Mouse (Mus musculus) limb, embryonic 11.5 days (tissue): ENCODE data around the gene Cacna2d4. TPM values are rescaled to one million over a fixed set of nuclear protein-coding genes. Genes with fewer than 3 reads are reported as not detected.

ENCODE experiments used
- ATAC-seq: fragments of 200-750 bp; cut with Nextera tagmentation; 2 replicates; pipeline ENCODE4 v1.8.0; 2017; ENCODE audit warnings: low read depth; ENCODE audit not compliant: insufficient number of reproducible peaks, low FRiP score, low TSS enrichment
- DNase-seq: peaks from one replicate; pipeline ENCODE4 v3.0.0-alpha.2; 2015; ENCODE audit warnings: low spot score
- H3K27ac ChIP-seq: fragments of 300-500 bp; sonication (generic); replicated peaks from 2 replicates; pipeline ENCODE4 v1.5.1; 2014; ENCODE audit warnings: low read depth, mild to moderate bottlenecking, low read length
- H3K27me3 ChIP-seq: fragments of 300-500 bp; sonication (generic); 2 replicates; pipeline ENCODE4 v1.6.1; 2014; ENCODE audit warnings: mild to moderate bottlenecking, low read length, mixed read lengths; ENCODE audit not compliant: control insufficient read depth, insufficient read depth
- H3K36me3 ChIP-seq: fragments of 300-500 bp; sonication (generic); 2 replicates; pipeline ENCODE4 v1.6.1; 2014; ENCODE audit warnings: mild to moderate bottlenecking, low read length, moderate library complexity, mixed read lengths; ENCODE audit not compliant: control insufficient read depth, insufficient read depth
- H3K4me1 ChIP-seq: fragments of 300-500 bp; sonication (generic); 2 replicates; pipeline ENCODE4 v1.6.1; 2014; ENCODE audit warnings: low read length, mixed read lengths; ENCODE audit not compliant: control insufficient read depth, insufficient read depth
- H3K4me2 ChIP-seq: fragments of 300-500 bp; sonication (generic); 2 replicates; pipeline ENCODE4 v1.6.1; 2014; ENCODE audit warnings: low read depth, mild to moderate bottlenecking, moderate library complexity; ENCODE audit not compliant: severe bottlenecking
- H3K4me3 ChIP-seq: fragments of 300-500 bp; sonication (generic); 2 replicates; pipeline ENCODE4 v1.5.1; 2014; ENCODE audit warnings: low read depth, low read length
- H3K9ac ChIP-seq: fragments of 300-500 bp; sonication (generic); 2 replicates; pipeline ENCODE4 v1.6.1; 2014; ENCODE audit warnings: mild to moderate bottlenecking, low read length
- H3K9me3 ChIP-seq: fragments of 300-500 bp; sonication (generic); 2 replicates; pipeline ENCODE4 v1.6.1; 2016; ENCODE audit warnings: low read length; ENCODE audit not compliant: control insufficient read depth
- WGBS: fragments of 180-500 bp; shearing (Covaris S2); extraction: QIAGEN DNeasy Blood & Tissue Kit; methylation state at CpG from one replicate; pipeline ENCODE4 v1.1.7; 2014; 5-methylcytosine and 5-hydroxymethylcytosine counted together
- polyA plus RNA-seq: library from polyadenylated mRNA; unstranded; fragments of >200 nt; fragmentation: Nextera tagmentation; extraction: Ambion mirVana; gene quantifications from 2 replicates; pipeline ENCODE4 v1.2.1, GENCODE M21; 2014

The Cacna2d4 gene
- polyA plus RNA-seq, 1 experiment from 2014 or later: 0.03 TPM

DNA sequence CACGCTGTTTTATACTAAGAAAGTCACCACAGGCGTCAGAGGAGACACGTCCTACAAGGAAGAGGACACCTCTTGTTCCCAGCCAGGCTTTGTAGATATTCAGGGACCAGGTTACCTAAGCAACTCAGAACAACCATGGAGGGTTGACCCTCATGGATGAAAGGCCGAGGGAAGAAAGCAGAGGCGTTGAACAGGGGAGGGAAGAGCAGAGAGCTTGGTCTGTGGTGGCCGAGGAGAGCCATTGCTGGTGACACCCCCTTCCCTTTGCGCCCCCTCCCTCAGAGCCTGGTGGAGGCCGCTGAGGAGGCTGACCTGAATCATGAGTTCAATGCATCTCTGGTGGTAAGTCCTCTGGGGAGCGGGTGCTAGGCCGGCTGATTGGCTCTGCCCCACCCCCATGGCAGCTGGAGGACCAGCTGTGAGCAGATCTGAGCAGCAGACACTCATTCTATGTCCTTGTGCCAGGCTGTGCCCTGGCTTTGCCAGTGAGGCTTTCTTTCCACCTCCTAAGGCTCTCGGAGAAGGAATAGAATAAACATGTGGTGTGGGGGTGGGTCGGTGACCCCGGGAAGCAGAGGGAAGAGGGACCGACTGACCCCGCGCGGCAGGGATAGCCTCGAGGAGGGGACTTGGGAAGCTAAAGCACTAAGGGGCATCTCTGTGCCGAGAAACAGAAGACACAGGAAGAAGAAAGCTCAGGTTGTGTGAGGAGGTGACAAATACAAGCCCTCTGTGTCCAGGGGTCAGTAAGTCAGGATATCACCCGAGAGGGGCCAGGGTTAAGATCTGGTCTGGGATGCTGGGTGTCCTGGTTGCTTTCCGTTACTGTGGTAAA is 4.8 kb downstream of the Cacna2d4 start:
- 52% methylated on average over 21 of the region's 21 CpGs for WGBS
- H3K4me1 ChIP-seq: no peaks in the 10 kb centered on the region
- H3K4me2 ChIP-seq: no peak overlapping the region
- H3K9me3 ChIP-seq: no peaks in the 10 kb centered on the region; the same call in 1 of the 2 replicates
- no peaks in the 10 kb centered on the region for H3K36me3 ChIP-seq
- no peak overlapping the region for H3K27ac ChIP-seq
- no peak overlapping the region for H3K9ac ChIP-seq
- no peak overlapping the region for H3K4me3 ChIP-seq
- no peak for DNase-seq
- ATAC-seq: no peak
- H3K27me3 ChIP-seq: no peaks in the 10 kb centered on the region

DNA sequence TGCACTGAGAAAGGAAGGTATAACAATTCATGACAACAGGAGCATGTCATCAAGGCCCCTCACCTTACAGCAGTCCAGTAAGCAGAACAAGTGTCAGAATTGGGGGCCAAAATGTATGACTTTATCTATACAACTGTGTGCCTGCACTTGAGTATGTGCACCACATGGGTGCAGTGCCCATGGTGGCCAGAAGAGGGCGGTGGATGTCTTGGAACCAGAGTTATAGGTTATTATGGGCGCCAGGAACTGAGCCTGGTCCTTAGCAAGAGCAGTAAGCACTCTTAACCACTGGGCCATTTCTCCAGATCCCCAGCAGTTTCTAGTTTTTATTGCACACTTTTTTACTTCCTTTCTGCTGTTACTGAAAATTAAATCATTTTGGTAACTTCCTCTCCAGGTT is 9.8 kb downstream of the Cacna2d4 start:
- Histone ChIP-seq H3K27ac (no peak overlapping the region), H3K4me1 (no peaks in the 10 kb centered on the region), H3K27me3 (no peaks in the 10 kb centered on the region), H3K9ac (no peak overlapping the region), H3K9me3 (no peaks in the 10 kb centered on the region; the same call in 1 of the 2 replicates), H3K4me3 (no peak overlapping the region), H3K36me3 (no peaks in the 10 kb centered on the region), H3K4me2 (no peak overlapping the region)
- 58% methylated on average over 2 of the region's 2 CpGs for WGBS
- ATAC-seq (no peak), DNase-seq (no peak)

DNA sequence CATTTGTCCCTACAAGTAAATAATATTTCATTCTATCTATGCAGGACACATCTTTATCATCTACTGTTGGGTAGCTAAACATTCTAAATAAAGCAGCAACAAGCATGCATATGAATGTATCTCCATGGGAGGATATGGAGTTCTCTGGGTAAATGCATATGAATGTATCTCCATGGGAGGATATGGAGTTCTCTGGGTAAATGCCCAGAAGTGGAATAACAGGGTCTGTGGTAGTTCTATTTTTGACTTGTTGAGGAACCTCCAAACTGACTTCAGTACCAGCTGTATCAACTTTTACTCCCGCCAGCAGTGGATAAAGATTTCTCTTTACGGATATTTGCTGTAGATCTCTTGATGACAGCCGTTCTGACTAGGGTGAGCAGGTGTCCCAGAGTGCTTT is 12.3 kb downstream of the Cacna2d4 start:
- Histone ChIP-seq H3K9me3 (no peaks in the 10 kb centered on the region; the same call in 1 of the 2 replicates), H3K4me1 (no peaks in the 10 kb centered on the region), H3K27me3 (no peaks in the 10 kb centered on the region), H3K36me3 (no peaks in the 10 kb centered on the region), H3K27ac (no peak overlapping the region), H3K9ac (no peak overlapping the region), H3K4me3 (no peak overlapping the region), H3K4me2 (no peak overlapping the region)
- ATAC-seq (no peak), DNase-seq (no peak)
- 89% methylated on average over 3 of the region's 3 CpGs for WGBS

DNA sequence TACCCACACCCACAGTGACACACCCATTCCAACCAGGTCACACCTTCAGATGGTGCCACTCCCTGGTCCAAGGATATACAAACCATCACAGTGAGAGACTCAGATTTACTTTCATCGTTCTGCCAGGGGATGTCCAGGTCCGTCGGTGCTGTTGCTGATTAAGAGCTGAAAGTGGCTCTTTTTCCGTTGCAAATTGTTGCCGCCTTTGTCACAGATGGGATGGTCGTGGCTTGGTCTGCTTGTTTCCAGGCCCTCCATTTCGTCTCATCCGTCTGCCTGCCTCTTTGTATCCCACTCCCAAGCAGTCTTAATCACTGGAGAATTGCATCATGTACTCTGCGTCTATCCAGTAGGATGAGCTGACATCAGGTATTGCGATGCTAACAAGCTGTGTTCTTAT is 13.4 kb downstream of the Cacna2d4 start:
- H3K4me3 ChIP-seq: no peak overlapping the region
- no peak overlapping the region for H3K9ac ChIP-seq
- H3K4me1 ChIP-seq: no peaks in the 10 kb centered on the region
- no peaks in the 10 kb centered on the region; the same call in 1 of the 2 replicates for H3K9me3 ChIP-seq
- no peaks in the 10 kb centered on the region for H3K27me3 ChIP-seq
- DNase-seq (no peak), ATAC-seq (no peak)
- H3K27ac ChIP-seq: no peak overlapping the region
- no peak overlapping the region for H3K4me2 ChIP-seq
- WGBS: 91% methylated on average over 10 of the region's 10 CpGs
- no peaks in the 10 kb centered on the region for H3K36me3 ChIP-seq

DNA sequence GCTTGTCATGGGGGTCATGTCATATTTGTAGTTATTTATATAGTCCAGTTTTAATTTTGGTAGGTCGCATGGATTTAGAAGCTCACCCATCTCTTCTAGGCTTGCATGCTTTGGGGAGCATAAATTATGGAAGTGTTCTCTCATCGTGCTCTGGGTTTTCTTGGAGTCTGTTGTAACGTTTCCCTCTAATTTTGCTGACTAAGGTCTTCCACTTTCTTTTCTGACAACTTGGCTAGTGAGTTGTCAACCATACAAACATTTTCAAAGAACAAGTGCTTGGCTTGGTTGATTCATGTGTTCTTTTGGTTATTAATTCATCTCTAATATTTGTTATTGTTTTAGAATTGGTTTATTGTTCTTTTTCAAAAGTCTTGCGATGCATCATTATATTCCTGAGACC is 15.4 kb downstream of the Cacna2d4 start:
- 79% methylated on average over 4 of the region's 4 CpGs for WGBS
- Histone ChIP-seq H3K4me3 (no peak overlapping the region), H3K4me2 (no peak overlapping the region), H3K4me1 (no peaks in the 10 kb centered on the region), H3K9me3 (no peaks in the 10 kb centered on the region), H3K27ac (no peak overlapping the region), H3K36me3 (no peaks in the 10 kb centered on the region), H3K9ac (no peak overlapping the region), H3K27me3 (no peaks in the 10 kb centered on the region)
- ATAC-seq (no peak), DNase-seq (no peak)

DNA sequence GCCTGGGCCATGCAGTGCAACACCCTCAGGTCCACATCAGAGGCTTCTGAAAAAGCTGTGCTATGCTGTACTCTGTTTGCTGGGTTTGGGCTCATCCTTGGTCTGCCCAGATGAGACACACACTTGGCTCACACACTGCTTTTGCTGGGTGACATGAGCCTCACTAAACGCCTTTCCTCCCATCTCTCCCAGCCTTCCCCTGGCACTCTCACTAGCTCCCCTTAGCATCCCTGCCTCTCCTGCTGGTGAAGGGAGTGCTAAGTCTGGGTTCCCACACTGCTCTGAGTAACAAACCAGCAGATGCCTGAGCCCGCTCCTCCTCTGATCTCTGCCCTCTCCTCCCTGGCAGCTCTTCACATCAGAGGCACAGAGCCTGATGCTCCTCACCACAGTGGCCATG is 40.4 kb downstream of the Cacna2d4 start:
- Histone ChIP-seq H3K4me2 (no peak overlapping the region), H3K27ac (no peak overlapping the region), H3K9ac (no peak overlapping the region), H3K9me3 (no peaks in the 10 kb centered on the region), H3K4me1 (no peaks in the 10 kb centered on the region), H3K4me3 (no peak overlapping the region), H3K36me3 (no peaks in the 10 kb centered on the region), H3K27me3 (no peaks in the 10 kb centered on the region)
- WGBS: 78% methylated on average over 2 of the region's 2 CpGs
- DNase-seq (no peak), ATAC-seq (no peak)

DNA sequence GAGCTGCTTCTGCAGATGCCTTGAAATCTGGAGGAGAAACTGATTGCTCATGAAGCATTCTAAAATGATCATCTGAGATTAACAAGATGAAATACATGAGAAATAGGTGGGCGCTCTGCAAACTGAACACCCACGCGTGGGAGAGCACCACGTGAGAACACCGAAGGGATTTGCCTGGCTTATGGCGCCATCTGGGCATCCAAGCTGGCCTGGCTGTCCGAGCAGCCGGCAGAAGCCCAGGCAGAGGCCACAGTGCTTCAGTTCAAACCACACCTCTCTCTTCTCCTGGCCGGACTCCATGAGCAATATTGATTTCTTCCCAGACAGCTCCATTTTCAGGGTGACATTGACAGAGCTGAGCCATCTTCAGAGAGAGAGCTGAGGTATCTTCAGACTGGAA is 44.4 kb downstream of the Cacna2d4 start:
- Histone ChIP-seq H3K4me1 (no peaks in the 10 kb centered on the region), H3K4me2 (no peak overlapping the region), H3K27ac (no peak overlapping the region), H3K27me3 (no peaks in the 10 kb centered on the region), H3K9ac (no peak overlapping the region), H3K36me3 (no peaks in the 10 kb centered on the region), H3K9me3 (no peaks in the 10 kb centered on the region), H3K4me3 (no peak overlapping the region)
- DNase-seq (no peak), ATAC-seq (no peak)
- WGBS: 72% methylated on average over 9 of the region's 9 CpGs

DNA sequence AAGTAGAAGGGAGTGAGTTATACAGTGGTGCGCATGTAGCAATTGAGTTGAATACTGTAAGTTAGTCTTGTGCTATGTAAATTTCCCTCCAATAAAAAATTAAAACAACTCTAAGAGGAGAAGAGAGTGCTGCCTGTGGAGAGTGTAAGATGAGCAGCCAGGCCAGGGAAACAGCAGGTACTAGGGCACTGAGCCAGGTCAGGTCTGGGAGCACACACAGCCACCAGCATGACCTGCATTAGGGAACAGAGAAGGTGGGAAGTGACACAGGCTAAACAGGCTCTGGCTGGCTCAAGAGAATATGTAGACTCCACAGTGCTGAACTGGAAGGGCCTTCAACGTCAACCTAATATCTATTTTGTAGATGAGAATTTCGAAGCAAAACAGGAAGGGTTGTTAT is 65.0 kb downstream of the Cacna2d4 start:
- Histone ChIP-seq H3K9me3 (no peaks in the 10 kb centered on the region), H3K27ac (no peak overlapping the region), H3K9ac (no peak overlapping the region), H3K4me3 (no peak overlapping the region), H3K4me1 (no peaks in the 10 kb centered on the region), H3K27me3 (no peaks in the 10 kb centered on the region), H3K4me2 (no peak overlapping the region), H3K36me3 (no peaks in the 10 kb centered on the region)
- 96% methylated on average over 3 of the region's 3 CpGs for WGBS
- ATAC-seq (no peak), DNase-seq (no peak)

DNA sequence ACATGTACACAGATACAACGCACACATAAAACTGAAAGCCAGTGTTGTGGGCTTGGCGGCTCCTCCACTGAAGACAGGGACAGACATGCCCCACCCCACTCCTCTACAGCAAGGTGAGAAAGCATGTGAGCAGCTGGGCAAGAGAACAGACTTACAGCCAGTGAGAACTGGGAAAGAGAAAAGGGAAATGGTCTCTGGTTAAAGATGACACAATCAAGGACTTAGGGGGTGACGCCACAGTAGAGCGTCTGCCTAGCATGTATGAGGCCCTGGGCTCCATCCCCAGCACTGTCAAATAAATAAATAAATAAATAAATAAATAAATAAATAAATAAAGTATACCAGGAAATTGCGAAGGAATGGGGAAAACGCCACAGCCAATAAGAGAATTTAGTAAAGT is 67.0 kb downstream of the Cacna2d4 start:
- Histone ChIP-seq H3K4me2 (no peak overlapping the region), H3K9me3 (no peaks in the 10 kb centered on the region), H3K27ac (no peak overlapping the region), H3K36me3 (no peaks in the 10 kb centered on the region), H3K4me3 (no peak overlapping the region), H3K9ac (no peak overlapping the region), H3K27me3 (no peaks in the 10 kb centered on the region), H3K4me1 (no peaks in the 10 kb centered on the region)
- DNase-seq (no peak), ATAC-seq (no peak)
- WGBS: 85% methylated on average over 6 of the region's 6 CpGs
